Mouse (Mus musculus) megakaryocyte, embryonic 14.5 days (primary cell): Measurements from ENCODE around the gene Esp36. TPM values are rescaled to one million over a fixed set of nuclear protein-coding genes. Genes with fewer than 3 reads are reported as not detected.
"Not testable (repeated sequence)": the region's sequence is repeated elsewhere in the genome, so short reads cannot be mapped to it uniquely, and the experiment has no call there.

Experiments
- H3K27me3 ChIP-seq: replicated peaks from 2 replicates; pipeline ENCODE3; 2012; ENCODE audit warnings: inconsistent platforms
- H3K36me3 ChIP-seq: replicated peaks from 2 replicates; pipeline ENCODE3; 2012; ENCODE audit warnings: low read length, inconsistent platforms, mixed read lengths
- H3K4me1 ChIP-seq: 2 replicates; pipeline ENCODE4 v1.6.1; 2012; ENCODE audit warnings: inconsistent platforms
- H3K4me3 ChIP-seq: replicated peaks from 2 replicates; pipeline ENCODE3; 2012; ENCODE audit warnings: moderate library complexity, mild to moderate bottlenecking, inconsistent platforms
- H3K9me3 ChIP-seq: 2 replicates; pipeline ENCODE4 v1.6.1; 2012; ENCODE audit warnings: inconsistent platforms
- FLI1 ChIP-seq: IDR thresholded peaks from 2 replicates; pipeline ENCODE4 v1.6.1; 2012; ENCODE audit warnings: low read length, inconsistent platforms, mixed read lengths
- GATA1 ChIP-seq: IDR thresholded peaks from 3 replicates; pipeline ENCODE4 v1.6.1; 2012; ENCODE audit warnings: mixed read lengths, low read length, inconsistent platforms, borderline replicate concordance
- polyA plus RNA-seq: library from polyadenylated mRNA; stranded (reverse); fragments of >175 nt; gene quantifications from 2 replicates; pipeline ENCODE4 v1.2.3, GENCODE M21; 2012; ENCODE audit warnings: low replicate concordance; ENCODE audit not compliant: insufficient read depth

Gene Esp36
- not detected in 2 replicates for polyA plus RNA-seq

DNA sequence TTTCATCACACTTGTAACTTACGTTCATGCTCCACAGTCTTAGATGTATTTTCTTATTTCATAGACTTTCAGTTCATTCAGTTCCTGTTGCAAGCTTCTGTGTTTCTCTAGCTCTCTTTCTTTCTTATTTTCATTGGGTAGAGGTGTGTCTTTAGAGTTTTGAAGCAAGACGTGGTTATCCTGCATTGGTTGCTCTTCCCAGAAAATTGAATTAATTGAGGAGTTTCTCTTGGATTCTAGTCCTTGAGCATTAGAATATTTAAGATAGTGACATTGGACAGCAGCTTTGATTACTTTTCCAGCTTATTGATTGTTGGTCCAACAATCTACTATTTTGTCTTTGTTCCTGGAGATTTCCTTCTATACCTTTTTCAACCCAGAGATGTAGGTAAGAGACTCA, at the start of gene Esp36:
Gene Esp36 (minus strand): TSS at position 101 of the 400 bp plus-strand sequence.
- TF ChIP-seq GATA1 = no peak
- no peaks in the 10 kb centered on the region for H3K4me1 ChIP-seq

DNA sequence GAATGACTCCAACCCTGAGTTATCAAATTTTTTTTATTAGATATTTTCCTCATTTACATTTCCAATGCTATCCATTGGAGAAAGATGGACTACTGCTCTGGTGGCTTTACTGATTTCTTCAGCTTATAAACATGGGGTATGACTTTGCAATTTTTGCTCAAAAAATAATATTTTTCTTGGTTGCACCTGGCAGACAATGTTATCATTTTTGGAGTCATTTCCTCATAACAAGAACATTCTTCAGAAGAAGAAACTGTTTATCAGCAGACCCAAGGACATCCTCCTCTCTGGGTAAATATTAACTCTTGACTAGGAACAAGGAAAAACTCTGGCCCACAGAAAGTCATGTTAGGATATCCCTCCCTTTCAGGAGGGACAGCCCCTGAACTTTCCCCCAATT, 36.2 kb upstream of the Esp36 start:
- not testable (repeated sequence) for H3K9me3 ChIP-seq, H3K27me3 ChIP-seq, H3K4me1 ChIP-seq, H3K36me3 ChIP-seq, H3K4me3 ChIP-seq

More for the DNA sequence above, at the start of gene Esp36:
- H3K9me3 ChIP-seq = no peaks in the 10 kb centered on the region
- H3K27me3 ChIP-seq = no peaks in the 10 kb centered on the region
- H3K36me3 ChIP-seq = no peaks in the 10 kb centered on the region
- H3K4me3 ChIP-seq = no peak within 1 kb of the TSS

DNA sequence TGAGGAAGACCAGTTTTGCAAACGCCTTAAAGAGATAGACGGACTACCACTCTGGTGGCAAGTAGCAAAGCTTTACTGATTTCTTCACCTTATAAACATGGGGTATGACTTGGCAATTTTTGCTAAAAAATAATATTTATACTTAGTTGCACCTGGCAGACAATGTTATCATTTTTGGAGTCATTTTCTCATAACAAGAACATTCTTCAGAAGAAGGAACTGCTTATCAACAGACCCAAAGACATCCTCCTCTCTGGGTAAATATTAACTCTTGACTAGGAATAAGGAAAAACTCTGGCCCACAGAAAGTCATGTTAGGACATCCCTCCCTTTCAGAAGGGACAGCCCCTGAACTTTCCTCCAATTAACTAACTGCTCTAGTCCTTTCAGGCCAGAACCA, 30.7 kb upstream of the Esp36 start:
- Histone ChIP-seq H3K9me3 (peaks cover 3% of the 10 kb centered on the region; the same call in 1 of the 2 replicates), H3K27me3 (no peaks in the 10 kb centered on the region), H3K36me3 (no peaks in the 10 kb centered on the region), H3K4me3 (no peak overlapping the region), H3K4me1 (no peaks in the 10 kb centered on the region)
- no peak for TF ChIP-seq GATA1
- TF ChIP-seq FLI1 = no peak

DNA sequence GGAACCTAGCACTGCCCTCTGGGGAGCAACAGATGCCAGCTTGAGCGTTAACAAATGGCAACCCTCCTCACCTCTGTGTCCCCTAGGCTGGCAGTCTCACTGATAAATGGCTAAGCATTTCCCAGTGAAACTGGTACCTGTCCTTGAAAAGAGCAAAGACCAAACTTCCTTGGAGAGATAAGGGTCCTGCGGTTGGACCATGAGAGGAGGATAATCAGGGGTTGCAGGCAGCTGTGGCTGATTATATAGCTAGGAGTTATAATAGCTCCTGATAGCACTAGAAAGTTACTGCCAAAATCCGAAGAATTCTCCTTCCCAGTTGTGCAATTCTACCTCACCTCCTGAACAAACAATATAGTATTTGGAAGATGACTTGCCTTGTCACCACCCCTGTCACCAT, 13.8 kb downstream of the Esp36 start:
- no peaks in the 10 kb centered on the region for H3K27me3 ChIP-seq
- peaks cover 4% of the 10 kb centered on the region; the same call in 1 of the 2 replicates for H3K9me3 ChIP-seq
- no peaks in the 10 kb centered on the region for H3K36me3 ChIP-seq
- H3K4me1 ChIP-seq = no peaks in the 10 kb centered on the region
- H3K4me3 ChIP-seq = no peak overlapping the region
- TF ChIP-seq FLI1 = no peak
- no peak for TF ChIP-seq GATA1

GRCm38 (mm10) chr17:38391821-38392220, 28.2 kb downstream of the Esp36 start:
- H3K4me3 ChIP-seq = no peak overlapping the region
- H3K27me3 ChIP-seq = no peaks in the 10 kb centered on the region
- no peaks in the 10 kb centered on the region for H3K4me1 ChIP-seq
- H3K36me3 ChIP-seq = no peaks in the 10 kb centered on the region
- H3K9me3 ChIP-seq = no peaks in the 10 kb centered on the region
- TF ChIP-seq FLI1 (no peak), GATA1 (no peak)

Other genes starting within 250 kb of the Esp36 start
- gene Olfr134, start 248.8 kb downstream of the Esp36 start, polyA plus RNA-seq = not detected in 2 replicates
- not detected in 2 replicates for gene Olfr135, start 215.8 kb downstream of the Esp36 start, polyA plus RNA-seq
- not detected in 2 replicates for gene Olfr138, start 159.2 kb downstream of the Esp36 start, polyA plus RNA-seq
- gene Olfr137, start 112.6 kb downstream of the Esp36 start, polyA plus RNA-seq = not detected in 2 replicates
- 2.0 TPM in 1 of 2 replicates, not detected in the other for gene Olfr136, start 90.4 kb downstream of the Esp36 start, polyA plus RNA-seq
- not detected in 2 replicates for gene Esp34, start 134.0 kb upstream of the Esp36 start, polyA plus RNA-seq
- gene Esp31, start 219.3 kb upstream of the Esp36 start, polyA plus RNA-seq = not detected in 2 replicates